Comparison of ENCODE assay signal across 8 mouse cellular contexts in the genomic region with DNA sequence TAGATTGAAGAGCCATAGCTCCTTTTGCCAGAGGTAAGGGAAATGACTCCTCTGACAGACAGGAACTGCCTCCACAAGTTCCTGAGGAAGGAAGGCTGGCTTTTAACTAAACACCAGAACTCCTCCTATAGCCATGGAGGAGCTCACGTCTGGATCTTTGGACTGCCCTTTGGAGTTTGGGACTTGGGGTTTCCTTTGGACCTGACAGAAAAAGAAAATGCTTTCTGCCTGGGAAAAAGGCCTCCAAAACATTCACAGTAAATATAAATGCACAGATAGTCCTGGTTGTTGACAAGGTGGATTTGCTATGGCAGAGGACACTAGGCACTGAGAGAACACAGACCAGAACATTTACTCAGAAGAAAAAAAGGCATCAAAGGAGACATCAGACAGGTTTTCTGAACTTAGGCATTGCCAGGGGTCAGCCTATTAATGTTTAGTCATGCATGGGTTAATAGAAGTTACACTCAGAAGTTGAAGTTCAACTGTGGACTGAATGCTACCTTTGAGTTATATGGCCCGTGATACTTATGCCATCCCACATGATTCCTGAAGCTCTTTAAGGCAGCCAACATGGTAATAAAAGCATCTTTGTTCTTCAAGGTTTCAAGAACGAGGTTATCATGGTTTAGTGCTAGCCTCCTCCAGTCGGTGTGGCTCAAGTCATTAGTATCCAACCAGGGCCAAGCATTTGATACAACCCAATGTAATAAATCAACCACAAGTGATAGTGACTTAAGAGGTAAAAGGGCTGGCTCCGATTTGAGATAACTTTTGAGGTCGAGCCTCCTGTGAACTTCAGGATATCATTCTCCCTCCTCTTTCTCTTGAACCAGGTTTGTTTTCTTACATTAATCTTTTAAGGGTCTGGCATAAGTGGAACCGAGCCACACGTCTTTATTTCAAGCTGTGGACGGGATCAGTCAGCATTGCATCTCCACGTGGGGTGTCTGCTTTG. TPM values are rescaled to one million over a fixed set of nuclear protein-coding genes. Genes with fewer than 3 reads are reported as not detected.
DNase-seq lines count a peak whose midpoint lies in the region; ATAC-seq and TF ChIP-seq lines count a peak whose summit lies in the region.

No protein-coding gene starts in this region.

- WGBS in hindbrain, embryonic 10.5 days, result 27% methylated on average over 10 of the region's 10 CpGs
- 17% methylated on average over 10 of the region's 10 CpGs for WGBS in limb, embryonic 14.5 days
- WGBS in stomach, embryonic 16.5 days, result 11% methylated on average over 10 of the region's 10 CpGs

- dilution Hi-C loops in CH12.LX (cut with MboI; ENCODE audit: extremely low pct_ligation_motif_present, extremely low pct_unique_long_range_greater_than_20kb, low sequenced_read_pairs), result no loop called here

- DNase-seq in 416B (ENCODE audit: low read depth) (peak; percentile 47), CH12.LX (ENCODE audit: extremely low read depth) (no peak)
- no peak for DNase-seq in hindbrain, embryonic 10.5 days (ENCODE audit: low spot score)
- DNase-seq in limb, embryonic 14.5 days (ENCODE audit: low spot score), result no peak
- no peak for DNase-seq in left cerebral cortex, adult 11 months (ENCODE audit: low spot score)
- no peak for DNase-seq in spleen, postnatal 10 days (ENCODE audit: low spot score in 2 of 2)

- peaks cover 29% of the 10 kb centered on the region for H3K79me2 ChIP-seq in CH12.LX (replicated peaks; ENCODE audit: control insufficient read depth, extremely low read depth, insufficient read depth, poor library complexity, severe bottlenecking)

- H3K9me3 ChIP-seq in CH12.LX (replicated peaks; ENCODE audit: low read length), result no peaks in the 10 kb centered on the region
- 0 out of 2 replicates have a peak, but pooled peaks cover 6% of the 10 kb centered on the region for H3K9me3 ChIP-seq in hindbrain, embryonic 10.5 days
- no peaks in the 10 kb centered on the region for H3K9me3 ChIP-seq in limb, embryonic 14.5 days (ENCODE audit: control insufficient read depth, low read length)
- no peaks in the 10 kb centered on the region for H3K9me3 ChIP-seq in stomach, embryonic 16.5 days (replicated peaks; ENCODE audit: control insufficient read depth, low read length)

- H3K4me3 ChIP-seq in CH12.LX (replicated peaks in 1 of 3; ENCODE audit: low read depth in 2 of 3, low read length in 2 of 3, poor library complexity in 1 of 3), result peak overlapping the region; percentile 59 to 89 (median 72)
- peak overlapping the region; percentile 79 for H3K4me3 ChIP-seq in hindbrain, embryonic 10.5 days
- H3K4me3 ChIP-seq in limb, embryonic 14.5 days (replicated peaks; ENCODE audit: low read length), result peak overlapping the region; percentile 78
- H3K4me3 ChIP-seq in stomach, embryonic 16.5 days (replicated peaks; ENCODE audit: low read length), result peak overlapping the region; percentile 64

- H3K4me1 ChIP-seq in CH12.LX (ENCODE audit: control insufficient read depth in 1 of 2, insufficient read depth in 2 of 2), result peaks cover 10 to 32% of the 10 kb centered on the region in 2 experiments
- H3K4me1 ChIP-seq in hindbrain, embryonic 10.5 days (replicated peaks), result peaks cover 11% of the 10 kb centered on the region
- H3K4me1 ChIP-seq in limb, embryonic 14.5 days (ENCODE audit: control insufficient read depth, insufficient read depth, low read length), result peaks cover 7% of the 10 kb centered on the region
- H3K4me1 ChIP-seq in stomach, embryonic 16.5 days (ENCODE audit: control insufficient read depth, insufficient read depth, low read length), result no peaks in the 10 kb centered on the region

- in situ Hi-C loops in CH12.LX (cut with MboI; ENCODE audit: low pct_ligation_motif_present, low pct_unique_long_range_greater_than_20kb, low sequenced_read_pairs), result no loop called here

- no peaks in the 10 kb centered on the region for H3K27me3 ChIP-seq in CH12.LX (replicated peaks)
- H3K27me3 ChIP-seq in hindbrain, embryonic 10.5 days (ENCODE audit: insufficient read depth, poor library complexity, severe bottlenecking), result no peaks in the 10 kb centered on the region
- H3K27me3 ChIP-seq in limb, embryonic 14.5 days (ENCODE audit: control insufficient read depth, insufficient read depth, low read length), result no peaks in the 10 kb centered on the region
- no peaks in the 10 kb centered on the region for H3K27me3 ChIP-seq in stomach, embryonic 16.5 days (ENCODE audit: control insufficient read depth, insufficient read depth, low read length)

- peaks cover 0 to 9% of the 10 kb centered on the region in 2 experiments for H3K36me3 ChIP-seq in CH12.LX (replicated peaks in 1 of 2; ENCODE audit: control insufficient read depth in 1 of 2, insufficient read depth in 1 of 2, low read length in 1 of 2)
- no peaks in the 10 kb centered on the region for H3K36me3 ChIP-seq in hindbrain, embryonic 10.5 days
- H3K36me3 ChIP-seq in limb, embryonic 14.5 days (ENCODE audit: control insufficient read depth, insufficient read depth, low read length), result no peaks in the 10 kb centered on the region
- no peaks in the 10 kb centered on the region for H3K36me3 ChIP-seq in stomach, embryonic 16.5 days (ENCODE audit: control insufficient read depth, insufficient read depth, low read length)

- no peak for ATAC-seq in limb, embryonic 14.5 days (ENCODE audit: low FRiP score, low read depth)
- ATAC-seq in stomach, embryonic 16.5 days (ENCODE audit: insufficient read depth, low FRiP score), result no peak
- no peak for ATAC-seq in frontal cortex, adult (ENCODE audit: low TSS enrichment)

- no peak for TF ChIP-seq RAD21 in CH12.LX (IDR thresholded peaks at IDR 0.05; ENCODE audit: low read depth, low read length)

- peak overlapping the region; percentile 90 for H3K27ac ChIP-seq in CH12.LX (ENCODE audit: insufficient read depth, low read depth)
- peak overlapping the region; percentile 89 for H3K27ac ChIP-seq in hindbrain, embryonic 10.5 days
- H3K27ac ChIP-seq in limb, embryonic 14.5 days (replicated peaks; ENCODE audit: low read depth, low read length), result no peak overlapping the region
- H3K27ac ChIP-seq in stomach, embryonic 16.5 days (ENCODE audit: low read length), result no peak overlapping the region

- no peak for TF ChIP-seq POLR2A in CH12.LX (IDR thresholded peaks at IDR 0.05; ENCODE audit: low read depth, low read length)
- no peak for TF ChIP-seq POLR2A in limb, embryonic 14.5 days (IDR thresholded peaks at IDR 0.05; ENCODE audit: borderline replicate concordance, extremely low read depth, insufficient read depth, insufficient read length)

- TF ChIP-seq EP300 in CH12.LX (IDR thresholded peaks at IDR 0.05; ENCODE audit: low read length), result no peak

- peak overlapping the region; percentile 87 for H3K9ac ChIP-seq in CH12.LX (ENCODE audit: insufficient read depth, low read depth)
- H3K9ac ChIP-seq in limb, embryonic 14.5 days (ENCODE audit: low read depth, low read length, severe bottlenecking), result peak overlapping the region; percentile 62
- peak overlapping the region; percentile 68 for H3K9ac ChIP-seq in stomach, embryonic 16.5 days (ENCODE audit: low read length)

- TF ChIP-seq CTCF in CH12.LX (conservative IDR thresholded peaks at IDR 0.05 in 1 of 2, IDR thresholded peaks at IDR 0.05 in 1 of 2; ENCODE audit: low read depth in 2 of 2, low read length in 2 of 2), result no peak

- peak overlapping the region; percentile 100 for H3K4me2 ChIP-seq in CH12.LX (ENCODE audit: insufficient read depth, low read depth, poor library complexity, severe bottlenecking)
- peak overlapping the region; percentile 78 for H3K4me2 ChIP-seq in limb, embryonic 14.5 days (replicated peaks; ENCODE audit: low read depth, low read length, severe bottlenecking)
- H3K4me2 ChIP-seq in stomach, embryonic 16.5 days (ENCODE audit: low read depth, low read length), result peak overlapping the region; percentile 80

TF ChIP-seq in CH12.LX, 34 proteins besides CTCF, POLR2A, EP300 and RAD21:
- no peak for TF ChIP-seq GABPA (IDR thresholded peaks at IDR 0.05; ENCODE audit: insufficient replicate concordance, low read depth, low read length)
- TF ChIP-seq HCFC1 (IDR thresholded peaks at IDR 0.05; ENCODE audit: low read depth, low read length), result no peak
- no peak for TF ChIP-seq USF2 (conservative IDR thresholded peaks at IDR 0.05; ENCODE audit: low read depth, low read length)
- TF ChIP-seq CHD2 (IDR thresholded peaks at IDR 0.05; ENCODE audit: low read length), result no peak

RNA-seq across cellular contexts. Expression of gene Hps3, which starts 1.1 kb away (rescaled TPM):
- total RNA-seq in CH12.LX (2012; rRNA removed) (17.4 and 18.2 TPM in 2 replicates), CH12.LX (2014; rRNA removed) (37.3 and 40.7 TPM in 2 replicates)
- polyA plus RNA-seq in CH12.LX (2012; ENCODE audit: insufficient read length, low read depth), result 27.2 and 31.8 TPM in 2 replicates
- 10.5 and 10.7 TPM in 2 replicates for polyA plus RNA-seq in hindbrain, embryonic 10.5 days (2016; fragmentation: Nextera tagmentation; extraction: Ambion mirVana)
- 11.2 and 13.1 TPM in 2 replicates for polyA plus RNA-seq in limb, embryonic 14.5 days (2012; rRNA removed)
- 8.3 and 11.1 TPM in 2 replicates for polyA plus RNA-seq in limb, embryonic 14.5 days (2014; fragmentation: Nextera tagmentation; extraction: Ambion mirVana)
- 8.8 and 10.6 TPM in 2 replicates for polyA plus RNA-seq in stomach, embryonic 16.5 days (2015; fragmentation: Nextera tagmentation; extraction: Ambion mirVana)

RNA-seq across cellular contexts. Expression of gene Hltf, which starts 23.6 kb away (rescaled TPM):
- 18.9 and 20.6 TPM in 2 replicates for total RNA-seq in CH12.LX (2012; rRNA removed)
- 37.1 and 45.4 TPM in 2 replicates for total RNA-seq in CH12.LX (2014; rRNA removed)
- 19.4 and 20.2 TPM in 2 replicates for polyA plus RNA-seq in CH12.LX (2012; ENCODE audit: insufficient read length, low read depth)
- polyA plus RNA-seq in hindbrain, embryonic 10.5 days (2016; fragmentation: Nextera tagmentation; extraction: Ambion mirVana), result 14.5 and 20.2 TPM in 2 replicates
- polyA plus RNA-seq in limb, embryonic 14.5 days (2012; rRNA removed), result 12.9 and 13.0 TPM in 2 replicates
- 18.5 and 19.0 TPM in 2 replicates for polyA plus RNA-seq in limb, embryonic 14.5 days (2014; fragmentation: Nextera tagmentation; extraction: Ambion mirVana)
- 15.3 and 18.0 TPM in 2 replicates for polyA plus RNA-seq in stomach, embryonic 16.5 days (2015; fragmentation: Nextera tagmentation; extraction: Ambion mirVana)

Comparison
In these comparisons a context has a peak if more than half of its experiments do, and no peak if none do; other contexts are left out.
1. H3K27ac ChIP-seq: peak in CH12.LX (single experiment) and hindbrain, embryonic 10.5 days (single experiment); none in limb, embryonic 14.5 days (single experiment) and stomach, embryonic 16.5 days (single experiment).
2. Peak in every context shown above with its lines, with median percentiles within 50 percentile points of each other: H3K4me2 ChIP-seq, H3K4me3 ChIP-seq and H3K9ac ChIP-seq.